Mouse (Mus musculus) adrenal gland, postnatal 14 days (tissue): ENCODE results near the gene Gm20388. TPM values are rescaled to one million over a fixed set of nuclear protein-coding genes. Genes with fewer than 3 reads are reported as not detected.

Source experiments
- DNase-seq: peaks from one replicate; pipeline ENCODE4 v3.0.0; 2021; ENCODE audit warnings: mixed read lengths
- total RNA-seq: library from RNA; stranded (reverse); gene quantifications from 2 replicates; pipeline ENCODE4 v1.2.3, GENCODE M21; 2021

The Gm20388 gene
- total RNA-seq, 1 experiment from 2014 or later, result 17.6 TPM

- DNase-seq, result no peak
These were observed 3925.7 kb downstream of the Gm20388 start for GRCm38 (mm10) chr8:123836354-123836753.

GRCm38 (mm10) chr8:123838496-123838895 is 3927.9 kb downstream of the Gm20388 start:
- peak; percentile 31 for DNase-seq

GRCm38 (mm10) chr8:123840578-123841345 is 3930.1 kb downstream of the Gm20388 start:
- DNase-seq, result no peak

DNA sequence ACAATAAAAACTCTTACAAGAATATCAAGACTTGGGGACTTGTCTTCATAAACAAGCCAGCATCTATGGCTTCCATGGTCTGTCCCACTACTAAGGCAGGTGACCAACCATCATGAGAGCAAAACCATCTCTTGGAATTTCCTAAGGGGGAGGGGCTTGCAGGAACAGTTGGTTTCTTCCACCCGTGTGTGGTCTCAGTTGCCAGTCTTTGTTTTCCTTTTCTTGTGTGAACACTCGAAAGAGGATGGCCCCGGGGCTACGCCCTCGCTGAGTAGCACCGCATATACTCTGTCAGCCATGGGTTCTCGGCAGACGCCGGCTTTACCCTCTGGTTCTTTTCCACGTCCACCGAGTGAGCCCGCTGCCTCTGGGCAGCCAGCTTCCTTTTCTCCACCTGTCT is 3931.4 kb downstream of the Gm20388 start:
- DNase-seq, result no peak

DNA sequence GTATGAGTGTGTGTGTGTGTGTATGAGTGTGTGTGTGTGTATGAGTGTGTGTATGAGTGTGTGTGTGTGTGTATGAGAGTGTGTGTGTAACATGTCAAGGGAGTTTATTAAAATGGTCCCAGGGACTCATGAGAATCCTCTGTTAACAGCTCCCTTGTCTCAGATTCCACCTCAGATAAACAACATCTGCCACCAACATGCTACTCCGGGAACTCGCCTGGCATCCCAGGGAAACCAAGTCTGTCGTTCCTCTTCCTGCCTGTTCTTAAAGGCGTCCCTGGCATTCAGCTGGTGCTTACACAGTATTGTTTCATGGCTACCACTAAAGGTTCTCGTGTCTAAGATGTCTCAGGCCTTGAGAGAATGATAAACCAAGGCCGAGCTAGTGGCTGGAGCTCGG is 3933.7 kb downstream of the Gm20388 start:
- DNase-seq, result no peak

GRCm38 (mm10) chr8:123845114-123845513 is 3934.5 kb downstream of the Gm20388 start:
- no peak for DNase-seq

- no peak for DNase-seq
These were observed 3935.3 kb downstream of the Gm20388 start for GRCm38 (mm10) chr8:123845991-123846390.

DNA sequence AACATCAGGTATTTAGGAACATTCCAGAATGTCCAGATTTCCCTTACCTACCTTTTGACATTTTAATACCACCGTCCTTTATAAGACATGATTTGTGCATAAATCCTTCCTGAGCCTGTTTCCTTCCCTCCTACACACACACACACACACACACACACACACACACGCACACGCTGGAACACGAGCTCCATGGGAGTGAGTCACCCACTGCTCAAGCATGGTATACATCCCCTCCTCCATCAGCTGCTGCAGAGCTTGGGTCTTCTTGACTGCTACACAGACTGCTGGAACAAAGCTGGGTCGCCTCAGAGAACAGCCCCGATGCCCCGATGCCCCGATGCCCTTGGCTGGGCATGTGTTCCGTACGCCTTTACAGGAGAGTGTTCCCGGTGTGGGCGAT is 3935.9 kb downstream of the Gm20388 start:
- no peak for DNase-seq

GRCm38 (mm10) chr8:123847546-123847945 is 3936.9 kb downstream of the Gm20388 start:
- no peak for DNase-seq

- DNase-seq, result no peak
These were observed 3938.7 kb downstream of the Gm20388 start for GRCm38 (mm10) chr8:123849352-123849751.

DNA sequence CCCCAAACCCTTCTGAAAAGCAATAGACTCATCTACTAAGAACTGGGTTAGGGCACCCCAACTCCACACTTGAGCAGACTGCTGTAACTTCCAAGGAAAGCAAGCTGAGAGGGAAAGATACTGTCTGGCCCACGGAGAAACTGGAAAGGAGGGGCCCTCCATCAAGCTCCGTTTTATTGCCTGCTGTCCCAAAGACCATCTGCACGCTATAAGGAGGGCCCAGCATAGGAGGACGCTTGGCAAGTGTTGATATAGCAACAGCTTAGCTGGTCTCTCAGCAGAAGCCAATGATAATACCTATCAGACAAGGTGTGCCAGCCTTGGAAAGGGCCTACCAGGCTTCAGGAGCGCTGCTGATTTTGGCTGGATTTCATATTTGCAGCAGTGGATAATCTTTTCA is 3940.9 kb downstream of the Gm20388 start:
- no peak for DNase-seq

DNA sequence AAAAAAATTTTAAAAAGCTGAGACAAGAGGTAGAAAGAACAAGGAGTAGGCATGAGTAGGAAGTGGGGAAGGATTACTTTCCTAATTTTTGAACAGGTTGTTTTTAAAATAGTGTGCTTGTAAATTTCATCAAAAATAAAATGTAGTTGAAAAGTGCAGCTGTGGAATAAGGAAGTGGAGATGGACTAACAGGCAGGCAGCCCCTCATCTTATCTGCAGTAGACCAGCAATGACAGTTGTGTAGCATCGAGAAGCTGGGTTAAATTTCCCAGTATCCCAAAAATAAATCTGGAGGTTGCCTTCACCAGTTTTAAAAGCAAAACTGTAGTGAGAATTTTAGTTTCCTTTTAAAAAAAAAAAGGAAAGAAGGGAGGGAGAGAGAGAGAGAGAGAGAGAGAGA is 3943.6 kb downstream of the Gm20388 start:
- no peak for DNase-seq

DNA sequence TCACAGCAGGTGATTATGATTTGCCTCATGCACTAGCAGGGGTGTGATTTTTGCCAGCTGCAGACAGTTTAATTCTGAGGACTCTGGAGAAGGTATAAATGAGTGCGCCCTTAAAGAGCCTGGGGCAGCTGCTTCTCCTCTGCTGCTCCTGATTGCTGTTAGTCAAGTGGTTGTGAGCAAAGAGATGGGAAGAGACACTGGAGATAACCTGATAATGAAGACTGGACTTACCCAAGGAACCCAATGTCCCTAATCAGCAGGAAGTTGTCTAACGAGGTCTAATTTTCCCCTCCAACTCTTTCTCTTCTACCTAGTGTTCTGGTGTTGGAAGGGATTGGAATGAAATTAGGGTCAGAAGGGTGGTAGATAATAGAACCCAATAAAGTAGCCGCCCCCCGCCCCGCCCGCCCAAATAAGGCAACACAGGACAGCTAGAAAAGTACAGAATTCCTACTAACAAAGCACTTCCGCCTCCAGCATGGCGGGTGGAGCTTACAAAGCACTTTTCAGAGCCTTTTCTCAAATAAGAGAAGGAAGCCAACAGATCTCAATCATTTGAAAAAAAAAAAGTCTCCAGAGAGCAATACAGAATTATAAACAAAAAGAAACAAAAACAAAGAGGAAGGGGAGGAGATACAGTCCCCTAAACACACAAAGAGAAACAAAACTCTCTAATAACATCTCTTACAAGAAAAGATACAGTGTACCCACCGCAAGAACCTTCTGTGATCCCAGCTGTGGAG is 3944.3 kb downstream of the Gm20388 start:
- no peak for DNase-seq

DNA sequence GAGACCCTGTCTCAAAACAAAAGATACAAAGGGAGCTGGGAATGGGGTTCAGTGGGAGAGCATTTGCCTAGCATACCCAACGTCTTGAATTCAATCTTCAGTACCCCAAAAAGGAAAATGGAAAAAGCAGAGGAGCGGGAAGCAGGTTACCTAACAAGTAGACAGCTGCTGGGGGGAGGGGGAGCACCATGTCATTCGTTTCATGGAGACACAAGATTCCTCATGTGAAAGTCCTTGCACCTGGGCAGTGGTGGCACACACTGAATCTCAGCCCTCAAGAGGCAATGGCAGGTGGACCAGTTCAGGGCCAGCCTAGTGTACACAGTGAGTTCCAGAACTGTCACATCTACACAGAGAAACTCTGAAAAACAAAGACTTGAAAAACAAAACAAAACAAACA is 3946.7 kb downstream of the Gm20388 start:
- DNase-seq, result no peak

GRCm38 (mm10) chr8:123858574-123858940 is 3947.9 kb downstream of the Gm20388 start:
- no peak for DNase-seq

GRCm38 (mm10) chr8:123858941-123859647 is 3948.5 kb downstream of the Gm20388 start:
- peak; percentile 97 for DNase-seq

DNA sequence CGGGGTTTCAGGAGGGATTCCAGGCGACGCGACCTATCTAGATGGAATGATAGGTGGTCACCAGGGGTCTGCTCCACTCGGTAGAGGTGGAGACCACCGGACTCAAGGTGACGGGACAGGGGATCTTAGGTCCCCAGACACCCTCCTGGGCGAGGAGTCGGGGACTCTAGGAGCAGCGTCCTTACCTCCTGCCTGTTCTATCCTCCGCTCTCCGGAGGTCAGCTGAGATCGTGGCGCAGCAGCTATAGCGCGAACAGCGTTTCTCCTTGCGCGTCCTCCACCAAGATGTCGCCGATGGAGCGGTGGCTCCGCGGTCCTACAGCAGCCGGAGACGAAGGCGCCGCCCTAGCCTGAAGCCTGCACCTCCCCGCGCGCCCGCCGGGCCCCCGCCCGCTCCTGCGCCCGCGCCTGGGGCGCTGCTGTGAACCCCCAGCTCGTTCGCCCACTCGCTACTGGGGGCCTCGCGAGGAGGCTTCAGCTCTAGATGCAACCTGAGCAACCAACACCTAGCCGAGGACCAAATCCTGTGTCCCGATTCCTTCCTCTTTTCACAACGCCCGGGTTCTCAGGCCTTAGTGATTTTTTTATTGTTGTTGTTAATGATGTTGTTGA is 3949.1 kb downstream of the Gm20388 start, which contains the start of gene Ccsap:
Gene Ccsap, minus strand, starts transcription at position 562 of the 612 bp plus-strand sequence.
- peak; percentile 75 for DNase-seq

DNA sequence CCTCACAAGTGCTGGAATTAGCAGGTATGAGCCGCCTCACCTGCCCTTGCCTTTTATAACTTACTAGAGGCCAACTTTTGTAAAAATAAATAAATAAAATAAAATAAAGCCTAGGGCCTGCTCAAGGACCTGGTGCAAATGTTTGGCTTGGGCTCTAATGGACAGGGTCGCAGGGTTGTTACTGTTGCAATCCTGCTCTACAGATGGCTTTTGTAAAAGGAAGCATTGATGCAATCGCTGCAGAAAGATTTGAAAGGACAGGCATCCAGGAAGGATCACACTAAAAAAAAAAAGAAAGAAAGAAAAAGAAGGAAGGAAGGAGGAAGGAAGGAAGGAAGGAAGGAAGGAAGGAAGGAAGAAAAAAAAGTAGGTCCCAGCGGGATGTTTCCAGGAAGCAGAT is 3949.7 kb downstream of the Gm20388 start:
- DNase-seq, result no peak

DNA sequence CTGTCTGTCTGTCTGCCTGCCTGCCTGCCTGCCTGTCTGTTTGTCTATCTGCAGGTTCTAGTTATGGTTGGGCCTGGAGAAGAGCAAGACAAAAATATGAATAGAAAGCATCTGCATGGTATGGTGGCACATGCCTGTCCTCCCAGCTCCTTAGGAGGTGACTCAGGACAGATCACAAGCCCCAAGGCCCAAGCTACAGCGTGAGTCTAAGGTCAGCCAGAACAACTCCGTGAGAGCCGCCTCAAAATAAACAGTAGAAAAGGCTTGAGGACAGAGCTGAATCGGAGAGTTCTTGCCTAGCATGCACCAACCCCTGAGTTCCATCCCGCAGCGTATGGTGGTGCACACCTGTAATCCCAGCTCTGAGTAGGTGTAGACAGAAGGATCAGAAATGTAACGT is 3955.1 kb downstream of the Gm20388 start:
- DNase-seq, result peak; percentile 38

DNA sequence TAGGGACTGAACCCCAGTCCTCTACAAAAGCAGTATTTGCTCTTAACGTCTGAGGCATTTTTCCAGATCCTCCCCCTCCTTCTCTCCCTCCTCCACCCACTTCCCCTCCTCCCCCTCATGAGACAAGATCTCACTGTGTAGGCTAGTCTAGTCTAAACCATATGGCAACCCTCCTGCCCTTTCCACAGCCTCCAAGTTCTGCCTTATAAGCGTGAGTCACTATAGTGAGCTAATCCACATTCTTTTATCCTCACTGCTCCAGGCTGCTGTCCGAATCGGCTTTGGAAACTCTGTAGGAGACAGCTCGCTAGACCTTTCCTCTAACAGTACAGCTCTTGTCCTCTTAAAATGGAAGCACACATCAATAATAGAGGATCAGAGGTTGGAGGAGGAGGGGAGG is 3956.3 kb downstream of the Gm20388 start:
- no peak for DNase-seq

GRCm38 (mm10) chr8:123872048-123872447 is 3961.4 kb downstream of the Gm20388 start:
- DNase-seq, result no peak

DNA sequence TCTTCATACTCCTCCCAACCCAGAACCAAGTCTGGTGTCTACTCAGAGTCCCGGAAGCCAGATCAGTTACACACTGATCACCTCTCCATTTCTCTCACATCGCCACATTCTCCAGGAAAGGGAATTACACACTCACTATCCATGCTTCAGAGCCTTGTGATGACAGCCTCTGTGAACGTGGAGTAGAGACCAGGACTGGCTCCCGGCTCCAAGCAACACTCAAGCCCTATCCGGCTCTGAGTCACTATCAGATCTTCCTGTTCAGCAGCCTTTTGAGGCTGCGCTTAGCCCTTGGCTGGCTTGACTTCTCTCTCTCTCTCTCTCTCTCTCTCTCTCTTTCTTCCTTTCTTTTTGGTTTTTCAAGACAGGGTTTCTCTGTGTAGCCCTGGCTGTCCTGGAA is 3962.7 kb downstream of the Gm20388 start:
- no peak for DNase-seq

DNA sequence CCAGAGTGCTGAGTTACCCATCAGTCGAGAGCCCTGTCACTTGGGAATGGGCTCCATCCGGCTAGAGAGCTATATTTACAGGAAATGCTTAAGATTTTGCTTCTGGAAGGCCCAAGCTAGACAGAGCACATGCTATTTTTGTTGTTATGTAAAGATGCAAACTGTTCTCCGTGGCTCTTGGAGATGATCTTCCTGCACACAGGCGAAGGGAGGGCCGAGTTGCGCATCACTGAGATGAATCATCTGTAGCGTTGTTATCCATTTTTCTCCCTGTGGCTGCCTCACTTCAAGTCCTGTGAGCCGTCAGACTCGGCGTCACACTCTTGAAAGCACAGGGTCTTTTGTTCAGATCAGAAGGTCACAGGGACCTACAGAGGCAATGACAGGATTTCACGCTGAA is 3963.7 kb downstream of the Gm20388 start:
- DNase-seq, result no peak
